Mouse (Mus musculus) heart, embryonic 16.5 days (tissue): Measurements from ENCODE around the gene Rbx1. TPM values are rescaled to one million over a fixed set of nuclear protein-coding genes. Genes with fewer than 3 reads are reported as not detected.

Source experiments
- ATAC-seq: fragments of 200-750 bp; cut with Nextera tagmentation; replicated peaks from 2 replicates; pipeline ENCODE4 v1.8.0; 2017; ENCODE audit warnings: moderate number of reproducible peaks; ENCODE audit not compliant: insufficient read depth, low FRiP score; ENCODE audit errors: extremely low read depth
- H3K27ac ChIP-seq: fragments of 300-500 bp; sonication (generic); 2 replicates; pipeline ENCODE4 v1.5.1; 2014; ENCODE audit warnings: mild to moderate bottlenecking, low read length, control low read depth, moderate library complexity
- H3K27me3 ChIP-seq: fragments of 300-500 bp; sonication (generic); 2 replicates; pipeline ENCODE4 v1.6.1; 2014; ENCODE audit warnings: low read length, mixed read lengths; ENCODE audit not compliant: control insufficient read depth, insufficient read depth
- H3K36me3 ChIP-seq: fragments of 300-500 bp; sonication (generic); 2 replicates; pipeline ENCODE4 v1.6.1; 2014; ENCODE audit not compliant: control insufficient read depth, insufficient read depth
- H3K4me1 ChIP-seq: fragments of 300-500 bp; sonication (generic); 2 replicates; pipeline ENCODE4 v1.6.1; 2014; ENCODE audit warnings: low read length, mixed read lengths; ENCODE audit not compliant: control insufficient read depth, insufficient read depth
- H3K4me2 ChIP-seq: fragments of 300-500 bp; sonication (generic); 2 replicates; pipeline ENCODE4 v1.6.1; 2014; ENCODE audit warnings: low read depth, mild to moderate bottlenecking, control low read depth, low read length
- H3K4me3 ChIP-seq: fragments of 300-500 bp; sonication (generic); 2 replicates; pipeline ENCODE4 v1.5.1; 2014; ENCODE audit warnings: mild to moderate bottlenecking, control low read depth, low read length
- H3K9ac ChIP-seq: fragments of 300-500 bp; sonication (generic); 2 replicates; pipeline ENCODE4 v1.6.1; 2014; ENCODE audit warnings: low read length, control low read depth
- H3K9me3 ChIP-seq: fragments of 300-500 bp; sonication (generic); replicated peaks from 2 replicates; pipeline ENCODE4 v1.6.1; 2016; ENCODE audit warnings: low read length; ENCODE audit not compliant: control insufficient read depth
- WGBS: fragments of 180-500 bp; shearing (Covaris S2); extraction: QIAGEN DNeasy Blood & Tissue Kit; methylation state at CpG from one replicate; pipeline ENCODE4 v1.1.7; 2014; 5-methylcytosine and 5-hydroxymethylcytosine counted together
- polyA plus RNA-seq: library from polyadenylated mRNA; unstranded; fragments of >200 nt; fragmentation: Nextera tagmentation; extraction: Ambion mirVana; gene quantifications from 2 replicates; pipeline ENCODE4 v1.2.1, GENCODE M21; 2015

Gene Rbx1
- polyA plus RNA-seq, 1 experiment from 2014 or later, result 344 TPM

GRCm38 (mm10) chr15:81439236-81439635 lies 26.9 kb upstream of the Rbx1 start:
- no peaks in the 10 kb centered on the region for H3K9me3 ChIP-seq
- H3K27ac ChIP-seq, result no peak overlapping the region
- no peaks in the 10 kb centered on the region for H3K4me1 ChIP-seq
- H3K27me3 ChIP-seq, result no peaks in the 10 kb centered on the region
- no peak overlapping the region for H3K9ac ChIP-seq
- ATAC-seq, result no peak
- no peak overlapping the region for H3K4me2 ChIP-seq
- no peak overlapping the region for H3K4me3 ChIP-seq
- H3K36me3 ChIP-seq, result peaks cover 2% of the 10 kb centered on the region; the same call in 1 of the 2 replicates

- Histone ChIP-seq H3K27ac (no peak overlapping the region), H3K4me3 (no peak overlapping the region), H3K9me3 (no peaks in the 10 kb centered on the region), H3K27me3 (no peaks in the 10 kb centered on the region), H3K4me2 (no peak overlapping the region), H3K9ac (no peak overlapping the region), H3K36me3 (peaks cover 12% of the 10 kb centered on the region), H3K4me1 (no peaks in the 10 kb centered on the region)
- 38% methylated on average over 3 of the region's 3 CpGs for WGBS
- ATAC-seq, result 0 out of 2 replicates have a peak, but pooled peaks have one; percentile 58
These were observed 17.6 kb upstream of the Rbx1 start for GRCm38 (mm10) chr15:81448463-81448862.

- ATAC-seq, result no peak
- no peaks in the 10 kb centered on the region for H3K27me3 ChIP-seq
- H3K4me1 ChIP-seq, result peaks cover 5% of the 10 kb centered on the region; the same call in 1 of the 2 replicates
- H3K27ac ChIP-seq, result no peak overlapping the region
- peaks cover 8% of the 10 kb centered on the region for H3K9me3 ChIP-seq
- H3K36me3 ChIP-seq, result peaks cover 5% of the 10 kb centered on the region
- no peak overlapping the region for H3K4me2 ChIP-seq
- 81% methylated on average over 7 of the region's 7 CpGs for WGBS
- H3K9ac ChIP-seq, result no peak overlapping the region
- no peak overlapping the region for H3K4me3 ChIP-seq
These were observed 4.6 kb upstream of the Rbx1 start for GRCm38 (mm10) chr15:81461523-81461922.

- no peaks in the 10 kb centered on the region for H3K27me3 ChIP-seq
- H3K4me1 ChIP-seq, result peaks cover 12% of the 10 kb centered on the region
- H3K4me3 ChIP-seq, result peak overlapping the region; percentile 84
- peak overlapping the region; percentile 74 for H3K4me2 ChIP-seq
- peaks cover 15% of the 10 kb centered on the region for H3K36me3 ChIP-seq
- H3K27ac ChIP-seq, result peak overlapping the region; percentile 88
- no peak for ATAC-seq
- H3K9ac ChIP-seq, result peak overlapping the region; percentile 79
- peaks cover 8% of the 10 kb centered on the region for H3K9me3 ChIP-seq
- 65% methylated on average over 12 of the region's 12 CpGs for WGBS
These were observed 958 bp upstream of the Rbx1 start for GRCm38 (mm10) chr15:81465016-81465660.

- Histone ChIP-seq H3K9ac (peak overlapping the region; percentile 78), H3K4me3 (peak overlapping the region; percentile 84), H3K4me1 (peaks cover 12% of the 10 kb centered on the region), H3K4me2 (peak overlapping the region; percentile 93), H3K9me3 (peaks cover 8% of the 10 kb centered on the region), H3K36me3 (peaks cover 26% of the 10 kb centered on the region), H3K27me3 (no peaks in the 10 kb centered on the region), H3K27ac (peak overlapping the region; percentile 86)
- no peak; the same call in 1 of the 2 replicates for ATAC-seq
- WGBS, result under 1% methylated on average over 15 of the region's 15 CpGs
These were observed 630 bp downstream of the Rbx1 start for GRCm38 (mm10) chr15:81466738-81467113.

- Histone ChIP-seq H3K4me3 (no peak overlapping the region), H3K9me3 (no peaks in the 10 kb centered on the region), H3K4me1 (peaks cover 7% of the 10 kb centered on the region), H3K36me3 (peaks cover 49% of the 10 kb centered on the region), H3K4me2 (no peak overlapping the region), H3K27me3 (no peaks in the 10 kb centered on the region), H3K9ac (no peak overlapping the region), H3K27ac (no peak overlapping the region)
- WGBS, result 78% methylated on average over 8 of the region's 8 CpGs
- ATAC-seq, result no peak
These were observed 4.6 kb downstream of the Rbx1 start for GRCm38 (mm10) chr15:81470735-81471134.

- no peaks in the 10 kb centered on the region for H3K27me3 ChIP-seq
- no peak overlapping the region for H3K4me2 ChIP-seq
- H3K9me3 ChIP-seq, result no peaks in the 10 kb centered on the region
- no peak overlapping the region for H3K27ac ChIP-seq
- H3K4me3 ChIP-seq, result no peak overlapping the region
- H3K9ac ChIP-seq, result no peak overlapping the region
- ATAC-seq, result no peak
- H3K4me1 ChIP-seq, result peaks cover 5% of the 10 kb centered on the region
- WGBS, result 93% methylated on average over 5 of the region's 5 CpGs
- H3K36me3 ChIP-seq, result peaks cover 49% of the 10 kb centered on the region
These were observed 6.2 kb downstream of the Rbx1 start for GRCm38 (mm10) chr15:81472256-81472655.

- no peaks in the 10 kb centered on the region for H3K27me3 ChIP-seq
- peaks cover 38% of the 10 kb centered on the region for H3K36me3 ChIP-seq
- no peak overlapping the region for H3K27ac ChIP-seq
- ATAC-seq, result no peak
- H3K4me2 ChIP-seq, result no peak overlapping the region
- H3K9me3 ChIP-seq, result no peaks in the 10 kb centered on the region
- H3K4me1 ChIP-seq, result no peaks in the 10 kb centered on the region; the same call in 1 of the 2 replicates
- no peak overlapping the region for H3K4me3 ChIP-seq
- no peak overlapping the region for H3K9ac ChIP-seq
- WGBS, result 40% methylated on average over 3 of the region's 3 CpGs
These were observed 9.6 kb downstream of the Rbx1 start for GRCm38 (mm10) chr15:81475654-81476053.

GRCm38 (mm10) chr15:81476597-81476996 lies 10.5 kb downstream of the Rbx1 start:
- 0 out of 2 replicates have a peak, but pooled peaks have one; percentile 60 for ATAC-seq
- 9% methylated on average over 2 of the region's 2 CpGs for WGBS
- H3K27ac ChIP-seq, result no peak overlapping the region
- H3K9ac ChIP-seq, result no peak overlapping the region
- no peaks in the 10 kb centered on the region for H3K27me3 ChIP-seq
- H3K4me2 ChIP-seq, result peak overlapping the region; percentile 17; the same call in 1 of the 2 replicates
- H3K36me3 ChIP-seq, result peaks cover 30% of the 10 kb centered on the region
- no peak overlapping the region for H3K4me3 ChIP-seq
- peaks cover 2% of the 10 kb centered on the region; the same call in 1 of the 2 replicates for H3K4me1 ChIP-seq
- H3K9me3 ChIP-seq, result no peaks in the 10 kb centered on the region
